Comparison of ENCODE assay signal across 8 mouse cellular contexts in the genomic region with DNA sequence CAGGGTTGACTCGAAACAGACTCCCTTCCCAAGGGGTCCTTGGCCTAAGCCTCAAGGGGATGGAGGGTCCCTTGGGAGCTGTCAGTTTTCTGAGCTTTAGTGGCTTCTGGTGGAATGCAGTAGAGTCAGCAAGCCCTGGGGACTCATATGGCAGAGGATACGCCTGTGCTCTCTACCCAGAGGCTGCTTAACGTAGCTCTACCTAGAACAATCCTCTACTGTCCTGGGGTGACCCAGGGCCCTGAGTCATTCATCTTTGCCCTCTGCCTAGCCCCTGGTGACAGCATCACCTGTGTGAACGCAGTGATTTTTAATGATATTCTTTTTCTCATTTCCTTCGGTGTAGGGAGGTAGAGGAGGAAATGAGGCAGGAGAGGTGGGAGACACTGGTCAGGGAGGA. TPM values are rescaled to one million over a fixed set of nuclear protein-coding genes. Genes with fewer than 3 reads are reported as not detected.
A peak's percentile ranks its signal among the peaks of the same experiment; 100 is the strongest.
DNase-seq lines count a peak whose midpoint lies in the region; ATAC-seq lines count a peak whose summit lies in the region.

No protein-coding gene starts in this region.

- H3K36me3 ChIP-seq in heart, embryonic 10.5 days: no peaks in the 10 kb centered on the region
- no peaks in the 10 kb centered on the region for H3K36me3 ChIP-seq in embryonic facial prominence, embryonic 10.5 days (replicated peaks)
- no peaks in the 10 kb centered on the region for H3K36me3 ChIP-seq in hindbrain, embryonic 15.5 days
- H3K36me3 ChIP-seq in midbrain, embryonic 16.5 days (ENCODE audit: control insufficient read depth, insufficient read depth, low read length): no peaks in the 10 kb centered on the region

- H3K4me3 ChIP-seq in heart, embryonic 10.5 days: peak overlapping the region; percentile 72
- H3K4me3 ChIP-seq in embryonic facial prominence, embryonic 10.5 days: peak overlapping the region; percentile 66
- peak overlapping the region; percentile 57 for H3K4me3 ChIP-seq in hindbrain, embryonic 15.5 days
- H3K4me3 ChIP-seq in midbrain, embryonic 16.5 days (ENCODE audit: low read depth, low read length): peak overlapping the region; percentile 48

- DNase-seq in heart, embryonic 10.5 days (ENCODE audit: low spot score): no peak
- no peak for DNase-seq in heart, adult 8-10 months (ENCODE audit: low spot score)
- DNase-seq in embryonic facial prominence, embryonic 10.5 days (ENCODE audit: low spot score): no peak
- DNase-seq in layer of hippocampus, postnatal 36 days: no peak
- DNase-seq in B cell, adult 2 months: no peak
- DNase-seq in frontal cortex, postnatal 14 days (ENCODE audit: low spot score in 2 of 2): no peak

- peak overlapping the region; percentile 97 for H3K27ac ChIP-seq in heart, embryonic 10.5 days
- H3K27ac ChIP-seq in embryonic facial prominence, embryonic 10.5 days (replicated peaks): peak overlapping the region; percentile 93
- H3K27ac ChIP-seq in hindbrain, embryonic 15.5 days (replicated peaks): peak overlapping the region; percentile 85
- H3K27ac ChIP-seq in midbrain, embryonic 16.5 days (ENCODE audit: low read length): peak overlapping the region; percentile 74

- peak overlapping the region; percentile 90 for H3K4me2 ChIP-seq in hindbrain, embryonic 15.5 days
- peak overlapping the region; percentile 74 for H3K4me2 ChIP-seq in midbrain, embryonic 16.5 days (ENCODE audit: low read length)

- 0 out of 2 replicates have a peak, but pooled peaks have one; percentile 21 for ATAC-seq in hindbrain, embryonic 15.5 days (ENCODE audit: low FRiP score, low read depth)
- peak; percentile 26 for ATAC-seq in midbrain, embryonic 16.5 days

- WGBS in heart, embryonic 10.5 days: 53% methylated on average over 5 of the region's 5 CpGs
- WGBS in embryonic facial prominence, embryonic 10.5 days: 49% methylated on average over 5 of the region's 5 CpGs
- 53% methylated on average over 5 of the region's 5 CpGs for WGBS in hindbrain, embryonic 15.5 days
- WGBS in midbrain, embryonic 16.5 days: 60% methylated on average over 5 of the region's 5 CpGs

- no peaks in the 10 kb centered on the region for H3K27me3 ChIP-seq in heart, embryonic 10.5 days (ENCODE audit: insufficient read depth, poor library complexity, severe bottlenecking)
- H3K27me3 ChIP-seq in embryonic facial prominence, embryonic 10.5 days (replicated peaks; ENCODE audit: low read depth, poor library complexity, severe bottlenecking): no peaks in the 10 kb centered on the region
- H3K27me3 ChIP-seq in hindbrain, embryonic 15.5 days: no peaks in the 10 kb centered on the region
- H3K27me3 ChIP-seq in midbrain, embryonic 16.5 days (ENCODE audit: control insufficient read depth, insufficient read depth, low read depth, low read length): no peaks in the 10 kb centered on the region

- peaks cover 74% of the 10 kb centered on the region for H3K4me1 ChIP-seq in heart, embryonic 10.5 days
- H3K4me1 ChIP-seq in embryonic facial prominence, embryonic 10.5 days: peaks cover 68% of the 10 kb centered on the region
- peaks cover 23% of the 10 kb centered on the region for H3K4me1 ChIP-seq in hindbrain, embryonic 15.5 days (replicated peaks)
- H3K4me1 ChIP-seq in midbrain, embryonic 16.5 days (ENCODE audit: control insufficient read depth, insufficient read depth, low read length): peaks cover 12% of the 10 kb centered on the region

- no peaks in the 10 kb centered on the region for H3K9me3 ChIP-seq in heart, embryonic 10.5 days
- H3K9me3 ChIP-seq in embryonic facial prominence, embryonic 10.5 days: no peaks in the 10 kb centered on the region
- H3K9me3 ChIP-seq in hindbrain, embryonic 15.5 days: no peaks in the 10 kb centered on the region
- H3K9me3 ChIP-seq in midbrain, embryonic 16.5 days (replicated peaks; ENCODE audit: control insufficient read depth, low read length, poor library complexity, severe bottlenecking): no peaks in the 10 kb centered on the region

- H3K9ac ChIP-seq in hindbrain, embryonic 15.5 days: peak overlapping the region; percentile 54
- peak overlapping the region; percentile 52; the same call in 1 of the 2 replicates for H3K9ac ChIP-seq in midbrain, embryonic 16.5 days (ENCODE audit: low read depth, low read length)

RNA-seq across cellular contexts. Expression of gene Crygn, which starts 8.1 kb away (rescaled TPM):
- polyA plus RNA-seq in heart, embryonic 10.5 days (2016; fragmentation: Nextera tagmentation; extraction: Ambion mirVana): 2.7 and 4.1 TPM in 2 replicates
- not detected for total RNA-seq in heart, adult 8-10 months (2022)
- polyA plus RNA-seq in embryonic facial prominence, embryonic 10.5 days (2016; fragmentation: Nextera tagmentation; extraction: Ambion mirVana): 0.40 and 1.8 TPM in 2 replicates
- 0.77 and 2.0 TPM in 2 replicates for polyA plus RNA-seq in hindbrain, embryonic 15.5 days (2015; fragmentation: Nextera tagmentation; extraction: Ambion mirVana)
- 1.4 and 2.1 TPM in 2 replicates for polyA plus RNA-seq in midbrain, embryonic 16.5 days (2015; fragmentation: Nextera tagmentation; extraction: Ambion mirVana)
- total RNA-seq in layer of hippocampus, postnatal 36 days (2021): under 1 TPM; 0.53 to 0.95 TPM

RNA-seq across cellular contexts. Expression of gene Wdr86, which starts 19.2 kb away (rescaled TPM):
- 14.0 and 29.3 TPM in 2 replicates for polyA plus RNA-seq in heart, embryonic 10.5 days (2016; fragmentation: Nextera tagmentation; extraction: Ambion mirVana)
- total RNA-seq in heart, adult 8-10 months (2022): 1 to 10 TPM in 1 of 4 experiments, under 1 TPM in 3; 0.16 to 1.2 (median 0.60) TPM
- 51.1 and 58.6 TPM in 2 replicates for polyA plus RNA-seq in embryonic facial prominence, embryonic 10.5 days (2016; fragmentation: Nextera tagmentation; extraction: Ambion mirVana)
- 7.7 and 8.2 TPM in 2 replicates for polyA plus RNA-seq in hindbrain, embryonic 15.5 days (2015; fragmentation: Nextera tagmentation; extraction: Ambion mirVana)
- polyA plus RNA-seq in midbrain, embryonic 16.5 days (2015; fragmentation: Nextera tagmentation; extraction: Ambion mirVana): 4.4 and 5.7 TPM in 2 replicates
- 1 to 10 TPM in 1 of 2 experiments, under 1 TPM in 1; 0.22 to 1.5 TPM for total RNA-seq in layer of hippocampus, postnatal 36 days (2021)
